Mouse (Mus musculus) gastrocnemius, postnatal 14 days (tissue): Measurements from ENCODE around the gene Baz2b. TPM values are rescaled to one million over a fixed set of nuclear protein-coding genes. Genes with fewer than 3 reads are reported as not detected.
"Not testable (repeated sequence)": the region's sequence is repeated elsewhere in the genome, so short reads cannot be mapped to it uniquely, and the experiment has no call there.

Experiments
- DNase-seq: peaks from one replicate; pipeline ENCODE4 v3.0.0; 2021; ENCODE audit warnings: mixed read lengths
- intact Hi-C: fragments of 180-260 bp; cut with DNase I; formaldehyde crosslinking; loops from one replicate; pipeline ENCODE4 v1.15.1; 2025; ENCODE audit warnings: low total_unique reads
- total RNA-seq, 2 experiments: library from RNA; stranded (reverse); gene quantifications; 2 replicates each; pipeline ENCODE4 v1.2.3; 2021

The Baz2b gene
- total RNA-seq, 2 experiments from 2014 or later: 31.2 to 34.9 TPM

DNA sequence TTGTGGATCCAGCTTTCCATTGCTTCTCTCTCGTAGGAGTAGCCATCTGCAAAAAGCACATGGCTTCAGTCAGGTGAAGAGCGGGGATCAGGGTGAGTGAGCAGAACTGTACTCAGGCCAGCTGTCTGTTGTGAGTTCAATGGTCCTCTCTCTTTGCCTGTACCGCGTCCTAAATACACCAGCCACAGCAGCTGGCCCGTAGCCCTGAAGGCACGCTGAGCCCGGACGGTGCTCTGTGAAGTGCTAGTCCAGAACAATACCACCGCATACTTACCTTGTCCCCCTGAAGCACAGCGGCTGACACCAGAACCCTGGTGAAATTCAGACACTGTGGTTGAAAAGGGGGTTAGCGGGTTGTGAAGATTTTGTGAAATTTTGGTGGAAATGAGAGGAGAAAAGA, 356.7 kb downstream of the Baz2b start:
- intact Hi-C loops: no loop called here
- DNase-seq: no peak

GRCm38 (mm10) chr2:59851885-59852284, 357.8 kb downstream of the Baz2b start:
- intact Hi-C loops, DNase-seq: not testable (repeated sequence)

Other genes starting within 250 kb of the Baz2b start
- 10 to 100 TPM; 26.9 to 27.9 TPM for gene March7, start within 50 bp of the Baz2b start, total RNA-seq
- 10 to 100 TPM in 1 of 2 experiments, 1 to 10 TPM in 1; 9.3 to 12.2 TPM for gene Cd302, start 74.6 kb upstream of the Baz2b start, total RNA-seq
- gene Ly75, start 173.5 kb upstream of the Baz2b start, total RNA-seq: under 1 TPM; 0.04 to 0.09 TPM